Mouse (Mus musculus): ENCODE data around the gene 9130213A22Rik.

GRCm38 (mm10) chr11:69092386-69092751 lies 30.0 kb downstream of the 9130213A22Rik start:
- TF ChIP-seq CTCF (conservative IDR thresholded peaks at IDR 0.05; ENCODE audit: insufficient read depth, insufficient read length, low read depth, low read length) = peak; percentile 83
- no peak for TF ChIP-seq POLR2A (IDR thresholded peaks at IDR 0.05; ENCODE audit: low read depth, low read length)
